Mouse (Mus musculus) granulocyte monocyte progenitor cell, adult 5-6 weeks (primary cell): ENCODE measurements at regions not wholly inside any gene's neighbourhood (a gene's known extent, or its start where the extent isn't known, plus 50 kb on each side); places are given as distances from the start of the nearest gene placed in this dataset.

Experiments
- ATAC-seq: replicated peaks from 2 replicates; pipeline ENCODE4 v1.8.0; 2016; ENCODE audit warnings: mild to moderate bottlenecking, moderate TSS enrichment, inconsistent platforms; ENCODE audit not compliant: poor library complexity, severe bottlenecking

DNA sequence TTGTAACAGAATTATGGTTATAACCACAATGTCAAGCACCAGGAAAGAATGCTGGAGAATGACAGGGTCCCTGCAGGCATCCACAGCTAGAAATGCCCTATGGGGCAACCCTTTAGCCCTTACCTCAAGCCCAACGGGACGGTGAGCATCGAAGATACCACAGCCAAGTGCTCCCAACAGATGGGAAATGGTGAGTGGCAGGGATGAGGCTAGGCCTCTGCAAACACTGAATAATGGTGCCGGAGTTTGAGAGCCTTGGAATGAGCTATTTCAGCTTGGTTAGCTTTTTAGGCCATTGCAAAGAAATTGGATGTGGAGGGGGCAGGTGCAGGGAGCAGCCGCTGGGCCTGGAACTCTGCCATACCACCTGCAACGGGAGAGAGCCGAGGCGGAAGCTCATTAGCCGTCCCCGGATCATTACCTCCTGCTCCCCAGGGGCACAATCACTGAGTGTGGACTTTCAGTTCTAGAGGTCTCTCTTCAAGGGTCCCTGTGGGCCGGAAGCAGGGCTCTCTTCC, 117.9 kb downstream of the Usp31 start:
- ATAC-seq = no peak

DNA sequence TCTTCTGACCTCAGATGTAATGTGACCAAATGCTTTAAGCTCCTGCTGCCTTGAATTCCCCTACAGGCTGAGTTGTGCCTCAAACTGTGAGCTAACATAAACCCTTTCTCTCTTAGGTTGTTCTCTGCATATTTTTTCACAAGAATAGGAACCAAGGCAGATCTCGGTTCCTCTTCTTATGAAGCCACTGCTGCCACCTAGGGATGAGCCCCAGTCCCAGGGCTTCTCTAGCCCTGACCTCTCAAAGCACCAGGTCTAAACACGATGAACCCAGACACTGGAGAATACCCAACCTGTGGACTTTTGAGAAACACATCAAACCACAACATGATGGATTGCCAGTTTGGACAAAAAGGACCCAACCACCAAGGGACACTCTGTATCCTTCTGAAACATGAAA, 119.3 kb downstream of the Usp31 start:
- ATAC-seq = no peak

GRCm38 (mm10) chr7:121585721-121586120, 121.3 kb downstream of the Usp31 start:
- no peak for ATAC-seq

GRCm38 (mm10) chr7:121579497-121579896, 127.6 kb downstream of the Usp31 start:
- ATAC-seq = no peak

DNA sequence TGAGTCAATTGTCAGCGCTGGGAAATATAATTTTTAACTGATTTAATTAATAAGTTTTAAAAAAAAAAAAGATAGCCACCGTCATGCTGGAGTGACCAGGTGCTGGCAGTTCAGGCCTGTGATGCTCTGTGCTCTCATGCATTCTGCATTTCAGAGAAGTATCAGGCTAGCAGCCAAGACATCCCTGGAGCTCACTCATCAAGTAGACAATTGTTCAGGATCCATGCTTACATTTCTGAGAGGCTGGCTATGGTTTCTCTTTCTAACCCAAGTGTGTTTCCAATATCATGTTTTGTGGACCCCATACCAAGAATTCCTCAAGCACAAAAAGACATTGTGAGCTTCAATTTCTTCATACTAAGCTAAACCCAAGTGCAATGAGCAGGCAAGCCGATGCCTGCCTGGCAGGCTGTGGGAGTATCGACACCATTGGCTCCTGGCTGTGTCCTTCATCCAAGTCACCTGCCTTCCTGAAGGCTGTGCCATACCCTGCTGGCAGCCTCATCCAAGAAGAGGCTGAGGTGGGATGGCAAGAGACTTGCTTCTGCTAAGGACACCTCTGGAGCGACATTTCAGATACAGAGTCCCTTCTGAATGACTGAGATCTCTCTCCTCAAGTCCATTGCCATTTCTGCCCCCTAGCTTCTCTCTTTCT, 134.2 kb downstream of the Usp31 start:
- no peak for ATAC-seq

- ATAC-seq = no peak
Observed at GRCm38 (mm10) chr7:121571741-121572140, 135.3 kb downstream of the Usp31 start.

DNA sequence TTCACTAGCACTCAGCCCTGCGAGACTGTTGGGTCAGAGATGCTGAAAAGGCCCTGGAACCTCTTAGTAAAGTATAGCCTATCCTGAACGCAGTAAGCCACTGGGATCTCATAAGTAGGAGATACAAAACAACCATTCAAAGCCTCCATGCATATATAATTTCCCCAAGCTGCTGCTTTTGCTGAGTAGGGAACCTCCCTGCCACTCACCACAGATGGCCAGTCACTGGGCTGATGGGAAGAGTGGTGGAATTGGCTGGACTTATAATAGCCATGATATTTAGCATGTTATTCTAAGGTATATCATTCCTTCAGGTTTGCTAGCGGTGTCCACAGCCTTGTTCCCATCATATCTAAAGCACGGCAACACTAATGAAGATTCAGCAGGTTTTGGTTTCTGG, 135.8 kb downstream of the Usp31 start:
- no peak for ATAC-seq

GRCm38 (mm10) chr7:121569248-121569647, 137.8 kb downstream of the Usp31 start:
- ATAC-seq = no peak

- no peak for ATAC-seq
Observed at GRCm38 (mm10) chr7:121568064-121568463, 139.0 kb downstream of the Usp31 start.

- ATAC-seq = peak; percentile 69
Observed at GRCm38 (mm10) chr7:121563526-121563925, 143.5 kb downstream of the Usp31 start.

- no peak for ATAC-seq
Observed at GRCm38 (mm10) chr7:121555420-121555819, 151.6 kb downstream of the Usp31 start.
